Mouse (Mus musculus): Measurements from ENCODE around the gene Methig1. TPM values are rescaled to one million over a fixed set of nuclear protein-coding genes. Genes with fewer than 3 reads are reported as not detected.
"Not testable (repeated sequence)": the region's sequence is repeated elsewhere in the genome, so short reads cannot be mapped to it uniquely, and the experiment has no call there.

Gene Methig1
- polyA plus RNA-seq, 1 experiment from 2014 or later = not detected

DNA sequence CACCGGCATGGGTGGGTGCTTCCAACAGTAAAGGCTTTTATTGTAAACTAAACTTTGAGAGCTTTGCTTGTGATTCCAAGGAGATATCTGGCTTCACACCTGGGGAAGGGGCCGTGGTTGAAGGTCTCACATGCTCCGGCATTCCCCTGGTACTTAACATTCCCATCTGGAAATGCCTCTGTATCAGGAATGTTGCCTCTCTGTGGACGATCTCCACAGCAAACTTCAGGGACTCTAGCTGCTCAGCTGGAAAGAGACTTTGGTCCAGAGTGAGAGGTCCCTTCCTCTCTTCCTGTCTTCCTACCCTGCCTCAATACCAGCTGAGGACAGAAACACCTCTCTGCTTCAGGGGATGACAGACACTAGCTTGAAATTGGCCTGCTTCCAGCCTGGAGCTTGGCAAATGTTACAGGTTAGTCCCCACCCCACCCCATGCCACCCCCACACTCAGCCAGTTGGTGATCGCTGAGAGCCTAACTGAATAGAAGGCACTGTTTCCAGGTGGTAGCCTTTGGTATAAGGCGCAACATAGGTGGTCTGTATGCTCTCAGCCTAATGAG, 1.4 kb upstream of the Methig1 start:
- Histone ChIP-seq H3K4me1 (peaks cover 5% of the 10 kb centered on the region), H3K9me3 (no peaks in the 10 kb centered on the region), H3K27me3 (ENCODE audit: poor library complexity, severe bottlenecking) (no peaks in the 10 kb centered on the region), H3K36me3 (replicated peaks) (no peaks in the 10 kb centered on the region), H3K27ac (no peak overlapping the region; the same call in 1 of the 2 replicates), H3K4me3 (no peak overlapping the region)
- 83% methylated on average over 6 of the region's 6 CpGs for WGBS
- DNase-seq (ENCODE audit: extremely low spot score, low spot score) = no peak

DNA sequence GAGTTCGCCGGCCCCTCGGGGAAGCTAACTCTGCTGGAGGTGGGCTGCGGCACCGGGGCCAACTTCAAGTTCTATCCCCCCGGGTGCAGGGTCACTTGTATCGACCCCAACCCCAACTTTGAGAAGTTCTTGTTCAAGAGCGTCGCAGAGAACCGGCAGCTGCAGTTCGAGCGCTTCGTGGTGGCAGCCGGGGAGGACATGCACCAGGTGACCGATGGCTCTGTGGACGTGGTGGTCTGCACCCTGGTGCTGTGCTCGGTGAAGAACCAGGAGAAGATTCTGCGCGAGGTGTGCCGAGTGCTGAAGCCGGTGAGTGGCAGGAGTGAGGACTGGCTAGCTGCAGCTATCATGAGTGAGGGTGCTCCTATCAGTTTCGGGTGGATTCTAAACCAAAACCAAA, 450 bp downstream of the Methig1 start:
- not testable (repeated sequence) for H3K27me3 ChIP-seq (ENCODE audit: poor library complexity, severe bottlenecking); H3K4me1 ChIP-seq; DNase-seq (ENCODE audit: extremely low spot score, low spot score); H3K36me3 ChIP-seq (replicated peaks); H3K4me3 ChIP-seq; H3K9me3 ChIP-seq; H3K27ac ChIP-seq
- 93% methylated on average over 14 of the region's 22 CpGs for WGBS

GRCm38 (mm10) chr15:100355876-100356275, 2.9 kb downstream of the Methig1 start:
- DNase-seq (ENCODE audit: extremely low spot score, low spot score) = no peak
- Histone ChIP-seq H3K9me3 (no peaks in the 10 kb centered on the region), H3K36me3 (replicated peaks) (no peaks in the 10 kb centered on the region), H3K27me3 (ENCODE audit: poor library complexity, severe bottlenecking) (no peaks in the 10 kb centered on the region), H3K4me1 (no peaks in the 10 kb centered on the region), H3K27ac (no peak overlapping the region), H3K4me3 (no peak overlapping the region)
- WGBS = 95% methylated on average over 5 of the region's 5 CpGs

DNA sequence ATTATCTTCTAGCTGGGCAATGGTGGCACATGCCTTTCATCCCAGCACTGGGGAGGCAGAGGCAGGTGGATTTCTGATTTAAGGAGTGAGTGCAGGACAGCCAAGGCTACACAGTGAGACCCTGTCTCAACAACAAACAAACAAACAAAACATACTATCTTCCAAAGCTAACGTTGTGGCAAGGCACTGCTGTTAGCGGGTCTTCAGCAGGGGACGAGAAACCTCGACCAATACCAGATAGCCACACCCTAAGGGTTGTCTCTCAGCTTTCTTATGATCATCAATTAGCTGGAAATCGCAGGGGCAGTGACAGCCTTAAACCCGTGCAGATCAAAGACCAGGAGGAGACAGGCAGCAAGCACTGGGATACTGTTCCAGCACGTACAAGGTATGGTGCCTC, 11.3 kb downstream of the Methig1 start, which contains the start of gene Higd1c:
Gene Higd1c (plus strand): TSS at position 301 of the 400 bp plus-strand sequence.
- H3K27ac ChIP-seq = no peak within 1 kb of the TSS
- no peaks in the 10 kb centered on the region for H3K36me3 ChIP-seq (replicated peaks)
- no peaks in the 10 kb centered on the region for H3K27me3 ChIP-seq (ENCODE audit: poor library complexity, severe bottlenecking)
- peaks cover 4% of the 10 kb centered on the region; the same call in 1 of the 2 replicates for H3K9me3 ChIP-seq
- H3K4me1 ChIP-seq = 0 out of 2 replicates have a peak, but pooled peaks cover 3% of the 10 kb centered on the region
- WGBS = 87% methylated on average over 7 of the region's 7 CpGs
- no peak within 1 kb of the TSS for H3K4me3 ChIP-seq
- no peak for DNase-seq (ENCODE audit: extremely low spot score, low spot score)

GRCm38 (mm10) chr15:100365967-100366366, 13.0 kb downstream of the Methig1 start:
- WGBS = 79% methylated on average over 9 of the region's 9 CpGs
- DNase-seq (ENCODE audit: extremely low spot score, low spot score); H3K27me3 ChIP-seq (ENCODE audit: poor library complexity, severe bottlenecking); H3K4me3 ChIP-seq; H3K27ac ChIP-seq; H3K36me3 ChIP-seq (replicated peaks); H3K4me1 ChIP-seq; H3K9me3 ChIP-seq: not testable (repeated sequence)

- DNase-seq (ENCODE audit: extremely low spot score, low spot score) = no peak
- no peaks in the 10 kb centered on the region for H3K36me3 ChIP-seq (replicated peaks)
- peaks cover 4% of the 10 kb centered on the region; the same call in 1 of the 2 replicates for H3K9me3 ChIP-seq
- no peaks in the 10 kb centered on the region for H3K27me3 ChIP-seq (ENCODE audit: poor library complexity, severe bottlenecking)
- no peak overlapping the region for H3K4me3 ChIP-seq
- H3K4me1 ChIP-seq = 0 out of 2 replicates have a peak, but pooled peaks cover 3% of the 10 kb centered on the region
- no peak overlapping the region for H3K27ac ChIP-seq
- WGBS = 92% methylated on average over 7 of the region's 7 CpGs
Measured at GRCm38 (mm10) chr15:100367119-100367518, 14.2 kb downstream of the Methig1 start.

- peak; percentile 42 for DNase-seq (ENCODE audit: extremely low spot score, low spot score)
- no peak overlapping the region for H3K27ac ChIP-seq
- H3K36me3 ChIP-seq (replicated peaks) = no peaks in the 10 kb centered on the region
- H3K9me3 ChIP-seq = no peaks in the 10 kb centered on the region
- H3K4me1 ChIP-seq = no peaks in the 10 kb centered on the region
- no peaks in the 10 kb centered on the region for H3K27me3 ChIP-seq (ENCODE audit: poor library complexity, severe bottlenecking)
- H3K4me3 ChIP-seq = no peak overlapping the region
- 40% methylated on average over 5 of the region's 5 CpGs for WGBS
Measured at GRCm38 (mm10) chr15:100375066-100375465, 22.1 kb downstream of the Methig1 start.

DNA sequence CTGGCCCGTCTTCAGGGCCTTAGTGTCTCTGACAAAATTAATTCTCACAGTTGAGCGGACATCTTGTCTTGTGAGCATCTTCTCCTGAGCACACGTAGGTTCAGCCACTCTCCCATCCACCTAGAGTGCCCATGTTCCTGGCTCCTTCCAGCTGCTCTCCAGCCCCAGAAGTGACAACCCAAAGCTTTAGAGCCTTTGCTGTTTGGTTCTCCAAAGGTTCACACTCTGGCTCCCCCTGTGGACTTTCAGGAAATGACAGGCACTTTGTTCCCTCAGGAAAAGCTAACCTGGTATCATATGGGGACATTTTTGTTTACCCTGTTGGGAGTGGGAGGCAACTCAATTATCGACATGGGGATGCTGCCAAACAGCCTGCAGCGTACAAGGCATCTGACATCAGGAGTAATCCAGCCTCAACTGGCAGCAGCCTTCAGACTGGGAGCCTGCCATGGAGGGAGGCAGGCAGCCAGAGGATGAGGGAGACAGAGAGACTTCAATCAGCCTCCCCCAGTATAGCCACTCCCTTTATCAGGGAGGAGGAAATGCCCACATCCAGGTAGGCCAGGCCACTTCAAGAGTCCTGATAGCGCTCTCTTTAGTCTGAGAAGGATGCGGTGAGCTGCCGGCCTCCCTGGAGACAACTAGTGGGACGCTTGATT, 25.0 kb downstream of the Methig1 start:
- not testable (repeated sequence) for H3K36me3 ChIP-seq (replicated peaks); H3K27me3 ChIP-seq (ENCODE audit: poor library complexity, severe bottlenecking); H3K9me3 ChIP-seq; DNase-seq (ENCODE audit: extremely low spot score, low spot score); H3K27ac ChIP-seq; H3K4me1 ChIP-seq; H3K4me3 ChIP-seq
- WGBS = 41% methylated on average over 4 of the region's 9 CpGs

DNA sequence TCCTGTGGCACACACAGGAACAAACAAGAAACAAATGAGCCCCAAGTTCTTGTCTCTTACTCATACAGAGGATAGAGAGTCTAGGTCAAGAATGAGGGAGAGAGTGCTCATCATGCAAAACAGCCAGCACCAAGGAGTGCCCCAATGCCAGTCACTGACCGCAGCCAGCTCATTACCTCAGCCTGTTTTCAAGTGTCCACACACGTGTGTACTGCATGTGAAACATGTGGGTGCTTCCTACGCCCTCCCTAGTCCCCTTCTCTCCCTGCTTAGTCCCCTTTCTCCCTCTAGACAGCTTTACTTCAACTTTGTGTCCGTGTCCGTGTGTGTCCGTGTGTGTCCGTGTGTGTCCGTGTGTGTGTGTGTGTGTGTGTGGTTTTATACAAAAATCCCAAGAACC, 26.7 kb downstream of the Methig1 start:
- no peak for DNase-seq (ENCODE audit: extremely low spot score, low spot score)
- no peaks in the 10 kb centered on the region; the same call in 1 of the 2 replicates for H3K4me1 ChIP-seq
- no peaks in the 10 kb centered on the region for H3K27me3 ChIP-seq (ENCODE audit: poor library complexity, severe bottlenecking)
- H3K4me3 ChIP-seq = no peak overlapping the region
- H3K9me3 ChIP-seq = no peaks in the 10 kb centered on the region
- 88% methylated on average over 8 of the region's 8 CpGs for WGBS
- no peak overlapping the region for H3K27ac ChIP-seq
- no peaks in the 10 kb centered on the region for H3K36me3 ChIP-seq (replicated peaks)

DNA sequence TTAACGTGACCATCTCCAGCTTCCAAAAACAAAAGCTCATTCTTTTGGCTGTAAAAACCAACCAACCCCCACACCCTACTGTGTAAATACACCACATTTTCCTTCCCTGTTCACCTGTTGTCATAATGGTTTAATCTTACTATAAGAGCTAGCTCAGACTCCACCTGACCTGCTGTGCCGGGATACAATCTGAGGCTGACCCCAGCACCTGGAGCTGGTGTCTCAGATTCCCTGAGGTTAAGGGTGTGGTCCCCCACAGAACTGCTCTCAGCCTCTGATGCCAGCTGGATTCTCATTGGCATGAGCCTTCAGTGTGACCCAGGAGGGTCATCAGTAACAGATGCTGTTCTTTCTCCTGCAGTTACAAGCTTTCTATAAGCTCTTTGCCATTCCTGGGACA, 27.2 kb downstream of the Methig1 start:
- Histone ChIP-seq H3K4me3 (no peak overlapping the region), H3K36me3 (replicated peaks) (no peaks in the 10 kb centered on the region), H3K9me3 (no peaks in the 10 kb centered on the region), H3K4me1 (no peaks in the 10 kb centered on the region; the same call in 1 of the 2 replicates), H3K27me3 (ENCODE audit: poor library complexity, severe bottlenecking) (no peaks in the 10 kb centered on the region), H3K27ac (no peak overlapping the region)
- WGBS = 71% methylated on average over 2 of the region's 2 CpGs
- DNase-seq (ENCODE audit: extremely low spot score, low spot score) = no peak

- H3K36me3 ChIP-seq (replicated peaks) = no peaks in the 10 kb centered on the region
- no peaks in the 10 kb centered on the region for H3K9me3 ChIP-seq
- WGBS = 95% methylated on average over 9 of the region's 9 CpGs
- no peaks in the 10 kb centered on the region for H3K27me3 ChIP-seq (ENCODE audit: poor library complexity, severe bottlenecking)
- no peak for DNase-seq (ENCODE audit: extremely low spot score, low spot score)
- no peak overlapping the region for H3K27ac ChIP-seq
- H3K4me1 ChIP-seq = peaks cover 13% of the 10 kb centered on the region
- H3K4me3 ChIP-seq = no peak overlapping the region
Measured at GRCm38 (mm10) chr15:100385705-100386104, 32.8 kb downstream of the Methig1 start.

DNA sequence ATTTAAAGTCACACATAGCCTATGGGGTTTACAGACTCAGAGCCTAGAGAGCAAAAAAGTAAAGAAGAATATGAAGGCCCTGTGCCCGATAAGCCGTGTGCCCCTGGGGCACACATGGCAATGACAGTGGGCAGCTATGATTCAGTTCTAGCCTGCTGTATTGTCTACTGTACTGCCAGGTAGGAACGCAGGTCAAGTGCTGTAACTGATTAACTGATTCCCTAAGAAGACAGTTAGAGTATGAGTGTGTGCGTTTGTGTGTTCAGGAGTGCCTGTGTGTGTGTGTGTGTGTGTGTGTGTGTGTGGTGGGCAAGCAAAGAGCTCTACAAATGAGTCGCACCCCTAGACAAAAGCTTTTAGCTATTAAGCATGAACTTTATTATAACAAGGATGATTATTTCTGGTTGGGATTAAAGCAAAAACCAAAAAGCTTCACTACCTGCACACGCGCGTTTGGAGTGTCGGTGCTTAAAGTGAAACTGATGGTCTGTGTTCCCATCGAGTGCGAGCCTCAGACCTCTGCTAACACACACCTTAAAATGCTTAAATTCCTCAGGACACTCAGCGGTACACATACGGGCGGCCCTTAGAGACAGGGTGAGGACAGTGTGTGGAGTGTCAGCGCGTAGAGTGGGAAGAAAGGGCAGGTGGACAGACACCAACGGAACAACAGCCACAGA, 34.7 kb downstream of the Methig1 start:
- H3K27me3 ChIP-seq (ENCODE audit: poor library complexity, severe bottlenecking) = no peaks in the 10 kb centered on the region
- H3K4me1 ChIP-seq = peaks cover 13% of the 10 kb centered on the region
- H3K9me3 ChIP-seq = no peaks in the 10 kb centered on the region
- no peak overlapping the region for H3K27ac ChIP-seq
- H3K36me3 ChIP-seq (replicated peaks) = peaks cover 5% of the 10 kb centered on the region; the same call in 1 of the 2 replicates
- WGBS = 97% methylated on average over 17 of the region's 17 CpGs
- H3K4me3 ChIP-seq = no peak overlapping the region
- DNase-seq (ENCODE audit: extremely low spot score, low spot score) = no peak

- H3K4me3 ChIP-seq = no peak overlapping the region
- H3K36me3 ChIP-seq (replicated peaks) = peaks cover 11% of the 10 kb centered on the region
- peaks cover 13% of the 10 kb centered on the region for H3K4me1 ChIP-seq
- no peaks in the 10 kb centered on the region for H3K9me3 ChIP-seq
- no peak for DNase-seq (ENCODE audit: extremely low spot score, low spot score)
- no peak overlapping the region for H3K27ac ChIP-seq
- H3K27me3 ChIP-seq (ENCODE audit: poor library complexity, severe bottlenecking) = no peaks in the 10 kb centered on the region
- 94% methylated on average over 16 of the region's 16 CpGs for WGBS
Measured at GRCm38 (mm10) chr15:100388224-100388835, 35.4 kb downstream of the Methig1 start.

Measured in forebrain, embryonic 10.5 days (tissue).